Mouse (Mus musculus) kidney, embryonic 14.5 days (tissue): ENCODE results near the gene Map6d1. TPM values are rescaled to one million over a fixed set of nuclear protein-coding genes. Genes with fewer than 3 reads are reported as not detected.

ENCODE experiments used
- ATAC-seq: fragments of 200-750 bp; cut with Nextera tagmentation; 2 replicates; pipeline ENCODE4 v1.8.0; 2017; ENCODE audit warnings: moderate number of reproducible peaks, mild to moderate bottlenecking, moderate TSS enrichment, moderate library complexity; ENCODE audit not compliant: low FRiP score, low TSS enrichment
- H3K27ac ChIP-seq: fragments of 300-500 bp; sonication (generic); 2 replicates; pipeline ENCODE4 v1.5.1; 2014; ENCODE audit warnings: low read depth, mild to moderate bottlenecking, low read length, moderate library complexity, mixed read lengths
- H3K27me3 ChIP-seq: fragments of 300-500 bp; sonication (generic); 2 replicates; pipeline ENCODE4 v1.6.1; 2014; ENCODE audit warnings: mild to moderate bottlenecking, low read length; ENCODE audit not compliant: control insufficient read depth, insufficient read depth
- H3K36me3 ChIP-seq: fragments of 300-500 bp; sonication (generic); 2 replicates; pipeline ENCODE4 v1.6.1; 2014; ENCODE audit warnings: low read length, mixed read lengths; ENCODE audit not compliant: control insufficient read depth, insufficient read depth
- H3K4me1 ChIP-seq: fragments of 300-500 bp; sonication (generic); 2 replicates; pipeline ENCODE4 v1.6.1; 2014; ENCODE audit warnings: low read length, mixed read lengths; ENCODE audit not compliant: control insufficient read depth, insufficient read depth
- H3K4me2 ChIP-seq: fragments of 300-500 bp; sonication (generic); replicated peaks from 2 replicates; pipeline ENCODE4 v1.6.1; 2014; ENCODE audit warnings: low read depth, mild to moderate bottlenecking, low read length
- H3K4me3 ChIP-seq: fragments of 300-500 bp; sonication (generic); 2 replicates; pipeline ENCODE4 v1.5.1; 2014; ENCODE audit warnings: mild to moderate bottlenecking, low read length
- H3K9ac ChIP-seq: fragments of 300-500 bp; sonication (generic); 2 replicates; pipeline ENCODE4 v1.6.1; 2014; ENCODE audit warnings: low read depth, mild to moderate bottlenecking, low read length, moderate library complexity
- H3K9me3 ChIP-seq: fragments of 300-500 bp; sonication (generic); 2 replicates; pipeline ENCODE4 v1.6.1; 2016; ENCODE audit warnings: low read length; ENCODE audit not compliant: control insufficient read depth
- WGBS: fragments of 180-500 bp; shearing (Covaris S2); extraction: QIAGEN DNeasy Blood & Tissue Kit; methylation state at CpG from one replicate; pipeline ENCODE4 v1.1.7; 2014; 5-methylcytosine and 5-hydroxymethylcytosine counted together
- polyA plus RNA-seq: library from polyadenylated mRNA; unstranded; fragments of >200 nt; fragmentation: Nextera tagmentation; extraction: Ambion mirVana; gene quantifications from 2 replicates; pipeline ENCODE4 v1.2.1, GENCODE M21; 2014

Map6d1 gene
- polyA plus RNA-seq, 1 experiment from 2014 or later: 0.88 TPM

GRCm38 (mm10) chr16:20196962-20197361, 44.2 kb downstream of the Map6d1 start:
- WGBS: 96% methylated on average over 5 of the region's 5 CpGs
- Histone ChIP-seq H3K36me3 (peaks cover 77% of the 10 kb centered on the region), H3K27ac (no peak overlapping the region), H3K4me2 (no peak overlapping the region), H3K9ac (no peak overlapping the region), H3K9me3 (no peaks in the 10 kb centered on the region), H3K4me1 (no peaks in the 10 kb centered on the region), H3K4me3 (no peak overlapping the region), H3K27me3 (no peaks in the 10 kb centered on the region)
- ATAC-seq: no peak

- peaks cover 77% of the 10 kb centered on the region for H3K36me3 ChIP-seq
- H3K4me1 ChIP-seq: no peaks in the 10 kb centered on the region
- 96% methylated on average over 3 of the region's 3 CpGs for WGBS
- H3K4me2 ChIP-seq: no peak overlapping the region
- H3K27me3 ChIP-seq: no peaks in the 10 kb centered on the region
- ATAC-seq: no peak; the same call in 1 of the 2 replicates
- no peaks in the 10 kb centered on the region for H3K9me3 ChIP-seq
- H3K27ac ChIP-seq: no peak overlapping the region
- no peak overlapping the region for H3K9ac ChIP-seq
- H3K4me3 ChIP-seq: no peak overlapping the region
These were observed 45.6 kb downstream of the Map6d1 start for GRCm38 (mm10) chr16:20195546-20195945.

- Histone ChIP-seq H3K36me3 (peaks cover 81% of the 10 kb centered on the region), H3K9ac (no peak overlapping the region), H3K4me3 (no peak overlapping the region), H3K27me3 (no peaks in the 10 kb centered on the region), H3K4me1 (no peaks in the 10 kb centered on the region), H3K9me3 (no peaks in the 10 kb centered on the region), H3K4me2 (no peak overlapping the region), H3K27ac (no peak overlapping the region)
- ATAC-seq: no peak
These were observed 49.1 kb downstream of the Map6d1 start for GRCm38 (mm10) chr16:20192043-20192442.

- WGBS: 77% methylated on average over 3 of the region's 3 CpGs
- Histone ChIP-seq H3K27me3 (no peaks in the 10 kb centered on the region), H3K4me1 (no peaks in the 10 kb centered on the region), H3K36me3 (peaks cover 81% of the 10 kb centered on the region), H3K9me3 (no peaks in the 10 kb centered on the region), H3K9ac (no peak overlapping the region), H3K4me3 (no peak overlapping the region), H3K4me2 (no peak overlapping the region), H3K27ac (no peak overlapping the region)
- ATAC-seq: no peak
These were observed 49.8 kb downstream of the Map6d1 start for GRCm38 (mm10) chr16:20191161-20191882.

GRCm38 (mm10) chr16:20185368-20185767, 55.8 kb downstream of the Map6d1 start:
- Histone ChIP-seq H3K4me1 (no peaks in the 10 kb centered on the region), H3K9me3 (no peaks in the 10 kb centered on the region), H3K4me3 (no peak overlapping the region), H3K36me3 (peaks cover 59% of the 10 kb centered on the region), H3K27me3 (no peaks in the 10 kb centered on the region), H3K27ac (no peak overlapping the region), H3K4me2 (no peak overlapping the region), H3K9ac (no peak overlapping the region)
- WGBS: 76% methylated on average over 2 of the region's 2 CpGs
- ATAC-seq: no peak

Other genes with a start within 250 kb of the Map6d1 start
- gene Klhl24, start 143.8 kb downstream of the Map6d1 start, polyA plus RNA-seq: 21.8 and 40.4 TPM in 2 replicates
- 24.3 and 47.5 TPM in 2 replicates for gene Yeats2, start 100.3 kb downstream of the Map6d1 start, polyA plus RNA-seq
- gene Parl, start 61.0 kb upstream of the Map6d1 start, polyA plus RNA-seq: 84.6 and 110 TPM in 2 replicates
- not detected in 2 replicates for gene Cyp2ab1, start 84.0 kb upstream of the Map6d1 start, polyA plus RNA-seq
- 37.3 and 64.0 TPM in 2 replicates for gene Abcc5, start 185.0 kb upstream of the Map6d1 start, polyA plus RNA-seq